Mouse (Mus musculus) bone marrow macrophage, adult 2 months (primary cell): ENCODE measurements around the gene Rae1.

Source experiments
- CTCF ChIP-seq: IDR thresholded peaks from 2 replicates; pipeline ENCODE4 v1.5.1; 2012; ENCODE audit warnings: low read depth, mild to moderate bottlenecking, low read length, moderate library complexity
- POLR2A ChIP-seq: IDR thresholded peaks from 2 replicates; pipeline ENCODE4 v1.6.1; 2012; ENCODE audit warnings: mild to moderate bottlenecking, low read depth, low read length, borderline replicate concordance

DNA sequence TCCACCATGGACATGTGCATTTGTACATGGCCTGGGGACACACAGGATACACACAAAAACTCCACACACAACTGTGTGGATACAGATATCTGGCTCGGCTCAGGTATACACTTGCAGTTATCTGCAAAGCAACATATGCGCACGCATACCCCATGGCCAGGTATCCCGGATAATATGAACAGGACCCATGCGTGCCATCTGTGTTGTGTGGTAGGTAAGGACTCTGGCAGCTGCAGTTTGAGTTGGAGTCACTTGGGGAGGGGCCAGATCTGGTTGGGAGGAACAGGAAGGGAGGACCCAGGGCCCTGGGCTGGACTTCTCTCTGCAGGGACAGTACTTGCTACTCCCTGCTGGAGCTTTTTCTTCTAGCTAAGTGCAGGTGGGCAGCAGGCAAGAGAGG lies 35.7 kb downstream of the Rae1 start:
- TF ChIP-seq CTCF (no peak), POLR2A (no peak)
